Mouse (Mus musculus): ENCODE results near the gene Atn1. TPM values are rescaled to one million over a fixed set of nuclear protein-coding genes. Genes with fewer than 3 reads are reported as not detected.
A peak's percentile ranks its signal among the peaks of the same experiment; 100 is the strongest.

Atn1 gene
- total and polyA plus RNA-seq, 3 experiments: 1.9 to 58.8 (median 58.7) TPM

DNA sequence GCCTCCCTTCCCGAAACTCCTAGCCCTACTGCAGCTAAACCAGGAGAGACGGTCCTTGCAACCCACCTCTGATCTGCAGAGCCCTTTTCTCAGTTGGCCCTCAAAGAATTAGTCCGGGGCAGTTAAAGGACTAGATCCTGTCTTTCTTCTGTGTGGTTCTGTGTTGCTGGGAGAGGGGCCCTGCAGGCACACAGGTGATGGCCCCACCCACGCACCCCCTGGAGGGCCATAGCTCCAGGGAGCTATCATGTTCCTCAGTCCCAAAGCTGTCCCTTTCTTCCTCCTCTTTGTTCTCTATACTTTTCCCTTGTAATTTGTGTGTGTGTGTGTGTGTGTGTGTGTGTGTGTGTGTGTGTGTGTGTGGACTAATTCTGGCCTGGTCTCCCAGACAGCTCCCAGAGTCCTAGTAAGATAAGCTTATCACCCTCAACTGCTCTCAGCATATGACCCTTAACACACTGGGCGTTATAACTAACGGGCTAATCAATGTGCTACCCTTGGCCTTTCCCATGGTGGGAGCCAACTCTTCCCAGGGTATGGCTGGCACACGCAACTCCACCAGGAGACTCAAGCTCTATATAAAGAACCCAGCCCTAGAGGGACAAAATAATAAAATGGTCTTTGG lies 36.9 kb downstream of the Atn1 start:
- TF ChIP-seq TAL1 (conservative IDR thresholded peaks at IDR 0.05; ENCODE audit: low read depth, low read length) (no peak), POLR2AphosphoS5 (IDR thresholded peaks at IDR 0.05; ENCODE audit: insufficient replicate concordance, low read depth, low read length) (no peak), GATA1 (IDR thresholded peaks at IDR 0.05; ENCODE audit: borderline replicate concordance, low read length) (no peak), GATA2 (IDR thresholded peaks at IDR 0.05; ENCODE audit: borderline replicate concordance, low read depth, low read length) (no peak), CTCF (IDR thresholded peaks at IDR 0.05; ENCODE audit: low read depth, low read length) (no peak)
- H3K4me1 ChIP-seq (ENCODE audit: insufficient read depth, low read depth, low read length): peaks cover 93% of the 10 kb centered on the region
- no peaks in the 10 kb centered on the region for H3K9me3 ChIP-seq (replicated peaks)
- ATAC-seq (ENCODE audit: extremely low read depth, insufficient number of reproducible peaks, low FRiP score, poor library complexity, severe bottlenecking) (peak; percentile 59), DNase-seq (ENCODE audit: low spot score) (no peak)
- H3K4me3 ChIP-seq (ENCODE audit: low read depth, low read length): peak overlapping the region; percentile 69; the same call in 1 of the 2 replicates
- peaks cover 91% of the 10 kb centered on the region for H3K36me3 ChIP-seq (replicated peaks)
- no peaks in the 10 kb centered on the region for H3K27me3 ChIP-seq (ENCODE audit: insufficient read depth, low read length)

- peak overlapping the region; percentile 69; the same call in 1 of the 2 replicates for H3K4me3 ChIP-seq (ENCODE audit: low read depth, low read length)
- peaks cover 94% of the 10 kb centered on the region for H3K4me1 ChIP-seq (ENCODE audit: insufficient read depth, low read depth, low read length)
- H3K9me3 ChIP-seq (replicated peaks): no peaks in the 10 kb centered on the region
- no peaks in the 10 kb centered on the region for H3K27me3 ChIP-seq (ENCODE audit: insufficient read depth, low read length)
- DNase-seq (ENCODE audit: low spot score) (no peak), ATAC-seq (ENCODE audit: extremely low read depth, insufficient number of reproducible peaks, low FRiP score, poor library complexity, severe bottlenecking) (no peak)
- TF ChIP-seq CTCF (IDR thresholded peaks at IDR 0.05; ENCODE audit: low read depth, low read length) (no peak), POLR2AphosphoS5 (IDR thresholded peaks at IDR 0.05; ENCODE audit: insufficient replicate concordance, low read depth, low read length) (no peak), GATA2 (IDR thresholded peaks at IDR 0.05; ENCODE audit: borderline replicate concordance, low read depth, low read length) (no peak), TAL1 (conservative IDR thresholded peaks at IDR 0.05; ENCODE audit: low read depth, low read length) (no peak), GATA1 (IDR thresholded peaks at IDR 0.05; ENCODE audit: borderline replicate concordance, low read length) (no peak)
- peaks cover 91% of the 10 kb centered on the region for H3K36me3 ChIP-seq (replicated peaks)
These were observed 37.6 kb downstream of the Atn1 start for GRCm38 (mm10) chr6:124718703-124719102.

- Histone ChIP-seq H3K27me3 (ENCODE audit: insufficient read depth, low read length) (no peaks in the 10 kb centered on the region), H3K9me3 (replicated peaks) (no peaks in the 10 kb centered on the region), H3K4me1 (ENCODE audit: insufficient read depth, low read depth, low read length) (peaks cover 94% of the 10 kb centered on the region), H3K4me3 (ENCODE audit: low read depth, low read length) (peak overlapping the region; percentile 69; the same call in 1 of the 2 replicates), H3K36me3 (replicated peaks) (peaks cover 91% of the 10 kb centered on the region)
- TF ChIP-seq GATA2 (IDR thresholded peaks at IDR 0.05; ENCODE audit: borderline replicate concordance, low read depth, low read length) (no peak), POLR2AphosphoS5 (IDR thresholded peaks at IDR 0.05; ENCODE audit: insufficient replicate concordance, low read depth, low read length) (no peak), TAL1 (conservative IDR thresholded peaks at IDR 0.05; ENCODE audit: low read depth, low read length) (no peak), GATA1 (IDR thresholded peaks at IDR 0.05; ENCODE audit: borderline replicate concordance, low read length) (no peak), CTCF (IDR thresholded peaks at IDR 0.05; ENCODE audit: low read depth, low read length) (no peak)
- no peak for ATAC-seq (ENCODE audit: extremely low read depth, insufficient number of reproducible peaks, low FRiP score, poor library complexity, severe bottlenecking)
- no peak for DNase-seq (ENCODE audit: low spot score)
These were observed 38.4 kb downstream of the Atn1 start for GRCm38 (mm10) chr6:124717968-124718367.

- no peak for DNase-seq (ENCODE audit: low spot score)
- Histone ChIP-seq H3K4me3 (ENCODE audit: low read depth, low read length) (no peak overlapping the region), H3K9me3 (replicated peaks) (no peaks in the 10 kb centered on the region), H3K4me1 (ENCODE audit: insufficient read depth, low read depth, low read length) (peaks cover 91% of the 10 kb centered on the region), H3K27me3 (ENCODE audit: insufficient read depth, low read length) (no peaks in the 10 kb centered on the region), H3K36me3 (replicated peaks) (peaks cover 90% of the 10 kb centered on the region)
- ATAC-seq (ENCODE audit: extremely low read depth, insufficient number of reproducible peaks, low FRiP score, poor library complexity, severe bottlenecking): no peak
- no peak for TF ChIP-seq CTCF (IDR thresholded peaks at IDR 0.05; ENCODE audit: low read depth, low read length)
- TF ChIP-seq POLR2AphosphoS5 (IDR thresholded peaks at IDR 0.05; ENCODE audit: insufficient replicate concordance, low read depth, low read length): peak; percentile 19; the same call in 1 of the 2 replicates
These were observed 39.3 kb downstream of the Atn1 start for GRCm38 (mm10) chr6:124716864-124717490.

GRCm38 (mm10) chr6:124712918-124713317 lies 43.4 kb downstream of the Atn1 start:
- H3K36me3 ChIP-seq (replicated peaks): peaks cover 84% of the 10 kb centered on the region
- no peak for ATAC-seq (ENCODE audit: extremely low read depth, insufficient number of reproducible peaks, low FRiP score, poor library complexity, severe bottlenecking)
- TF ChIP-seq POLR2AphosphoS5 (IDR thresholded peaks at IDR 0.05; ENCODE audit: insufficient replicate concordance, low read depth, low read length): no peak
- TF ChIP-seq TAL1 (conservative IDR thresholded peaks at IDR 0.05; ENCODE audit: low read depth, low read length): no peak
- no peak for TF ChIP-seq GATA1 (IDR thresholded peaks at IDR 0.05; ENCODE audit: borderline replicate concordance, low read length)
- TF ChIP-seq CTCF (IDR thresholded peaks at IDR 0.05; ENCODE audit: low read depth, low read length): no peak
- TF ChIP-seq GATA2 (IDR thresholded peaks at IDR 0.05; ENCODE audit: borderline replicate concordance, low read depth, low read length): no peak

More at GRCm38 (mm10) chr6:124712918-124713317, 43.4 kb downstream of the Atn1 start:
- peak overlapping the region; percentile 100 for H3K4me3 ChIP-seq (ENCODE audit: low read depth, low read length)
- no peaks in the 10 kb centered on the region for H3K27me3 ChIP-seq (ENCODE audit: insufficient read depth, low read length)
- H3K9me3 ChIP-seq (replicated peaks): no peaks in the 10 kb centered on the region
- peaks cover 77% of the 10 kb centered on the region for H3K4me1 ChIP-seq (ENCODE audit: insufficient read depth, low read depth, low read length)
- DNase-seq (ENCODE audit: low spot score): no peak

Data from G1E (cell line).